Mouse (Mus musculus): Measurements from ENCODE around the gene Jmjd8.

DNA sequence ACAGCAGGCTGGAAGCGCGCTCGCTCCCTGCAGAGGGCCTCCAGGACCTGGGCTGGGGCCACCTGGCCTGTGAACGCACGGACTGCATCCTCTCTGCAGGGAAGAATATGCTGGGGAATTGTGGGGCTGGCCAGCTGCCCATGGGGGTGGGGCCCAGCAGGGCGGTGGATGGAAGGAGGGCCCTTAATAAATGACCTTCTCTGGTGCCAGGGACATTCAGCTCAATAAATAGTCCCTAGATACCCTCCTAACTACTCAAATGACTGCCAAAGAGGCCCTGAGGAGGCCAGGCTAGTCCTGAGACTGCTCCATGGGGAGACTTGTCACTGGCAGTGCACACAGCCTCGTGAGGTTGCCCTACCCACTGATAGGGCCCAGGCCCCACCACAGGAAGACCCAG, 45.6 kb upstream of the Jmjd8 start:
- TF ChIP-seq CTCF (IDR thresholded peaks at IDR 0.05; ENCODE audit: low read depth), result no peak
- no peak for TF ChIP-seq EP300 (optimal IDR thresholded peaks at IDR 0.05)

Data from stomach, postnatal 0 days (tissue).